Mouse (Mus musculus) adrenal gland, adult (tissue): ENCODE results near the gene Bpifc.

Experiments used
- DNase-seq, 2 experiments: peaks; one replicate each; pipeline ENCODE4 v3.0.0; 2022 to 2023; ENCODE audit warnings: low spot score in 1 of 2; ENCODE audit not compliant: inconsistent age in 2 of 2

Gene Bpifc

GRCm38 (mm10) chr10:85954429-85954828 is 57.3 kb downstream of the Bpifc start:
- no peak for DNase-seq

DNA sequence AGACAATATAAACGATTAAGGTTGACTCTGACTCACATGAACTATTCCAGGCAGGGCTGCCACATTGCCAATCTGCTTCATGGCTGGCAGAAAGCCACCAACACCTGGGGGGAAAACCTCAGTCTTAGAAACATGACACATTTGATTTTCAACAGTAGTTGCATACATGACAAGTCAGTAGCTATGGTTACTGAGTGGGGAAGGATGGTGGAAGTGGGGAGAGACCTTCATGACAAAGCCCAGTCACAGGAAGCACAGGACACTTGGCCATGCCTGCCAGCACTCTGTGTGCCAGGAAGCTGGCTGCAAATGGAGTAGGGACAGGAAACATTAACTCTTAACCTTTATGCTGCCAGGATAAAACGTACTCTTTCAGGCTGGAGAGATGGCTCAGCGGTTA is 58.3 kb downstream of the Bpifc start:
- DNase-seq = peak in 1 of 2 experiments; percentile 59

GRCm38 (mm10) chr10:85951765-85952443 is 59.8 kb downstream of the Bpifc start:
- no peak for DNase-seq

- no peak for DNase-seq
These were observed 63.1 kb downstream of the Bpifc start for GRCm38 (mm10) chr10:85948483-85949196.

- no peak for DNase-seq
These were observed 75.3 kb downstream of the Bpifc start for GRCm38 (mm10) chr10:85936280-85936965.

DNA sequence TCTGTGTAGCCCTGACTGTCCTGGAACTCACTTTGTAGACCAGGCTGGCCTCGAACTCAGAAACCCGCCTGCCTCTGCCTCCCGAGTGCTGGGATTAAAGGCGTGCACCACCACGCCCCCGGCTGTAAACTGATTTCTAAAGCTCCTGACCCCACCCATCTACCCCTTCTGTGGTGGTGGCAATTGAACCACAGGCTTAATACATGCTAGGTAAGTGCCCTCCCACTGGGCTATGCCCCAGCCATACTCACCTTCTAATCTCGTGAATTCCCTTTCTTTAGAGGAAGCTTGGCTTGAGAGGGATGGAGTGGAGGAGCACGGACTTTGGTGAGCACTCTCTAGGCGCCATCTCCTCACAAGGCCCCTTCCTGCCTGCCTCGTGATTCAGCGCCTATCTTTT is 81.7 kb downstream of the Bpifc start:
- DNase-seq = no peak

GRCm38 (mm10) chr10:85929208-85929591 is 82.5 kb downstream of the Bpifc start:
- no peak for DNase-seq

GRCm38 (mm10) chr10:85928499-85929207 is 83.0 kb downstream of the Bpifc start:
- DNase-seq = peak; percentile 61 to 85

GRCm38 (mm10) chr10:85927676-85928445 is 83.8 kb downstream of the Bpifc start, which contains the start of gene Ascl4:
Gene Ascl4 (plus strand): TSS chr10:85927681.
- peak; percentile 16 to 77 for DNase-seq

DNA sequence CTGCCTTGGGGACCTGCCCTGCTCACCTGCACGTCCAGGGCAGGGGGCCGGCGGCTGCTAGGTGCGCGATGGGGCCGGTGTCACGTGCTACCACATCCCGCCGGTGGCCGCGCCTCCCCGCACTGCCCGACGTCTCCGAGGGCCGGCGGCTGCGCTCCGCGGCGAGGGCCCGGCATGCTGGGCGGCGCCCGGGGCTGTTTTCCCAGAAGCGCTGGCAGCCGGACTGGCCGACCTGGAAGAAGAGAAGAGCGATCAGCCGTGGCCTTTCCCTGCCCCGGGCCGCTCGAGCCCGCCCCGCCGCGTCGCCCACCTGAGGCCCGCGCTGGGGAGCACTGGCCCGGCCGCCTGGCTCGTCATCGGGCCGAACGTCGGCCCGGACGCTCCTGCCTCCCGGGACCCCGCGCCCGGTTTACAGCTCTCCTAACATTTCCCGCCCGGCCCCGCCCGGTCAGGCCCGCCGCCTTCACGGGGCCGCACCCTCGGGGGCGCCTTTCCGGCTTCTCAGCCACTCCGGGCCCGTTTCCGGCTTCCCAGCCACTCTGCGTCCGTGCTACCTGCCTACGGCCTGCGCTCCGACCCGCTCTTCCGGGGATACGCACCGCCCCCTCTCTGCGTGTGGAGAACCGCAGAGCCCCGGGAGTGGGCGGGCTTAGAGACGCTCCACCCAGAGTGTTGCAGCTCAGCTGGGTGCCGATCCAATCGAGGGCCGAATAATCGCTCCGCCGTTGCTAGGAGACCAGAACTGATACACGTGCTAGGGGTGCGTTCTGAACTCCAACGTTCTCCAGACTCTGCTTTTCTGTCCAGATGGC is 95.0 kb downstream of the Bpifc start, which contains the start of gene Prdm4:
Gene Prdm4 (minus strand): TSS at position 645 of the 812 bp plus-strand sequence.
- DNase-seq = peak; percentile 98
